Mouse (Mus musculus) heart, embryonic 16.5 days (tissue): ENCODE results near the gene Nfe2. TPM values are rescaled to one million over a fixed set of nuclear protein-coding genes. Genes with fewer than 3 reads are reported as not detected.

Experiments
- ATAC-seq: fragments of 200-750 bp; cut with Nextera tagmentation; replicated peaks from 2 replicates; pipeline ENCODE4 v1.8.0; 2017; ENCODE audit warnings: moderate number of reproducible peaks; ENCODE audit not compliant: insufficient read depth, low FRiP score; ENCODE audit errors: extremely low read depth
- H3K27ac ChIP-seq: fragments of 300-500 bp; sonication (generic); 2 replicates; pipeline ENCODE4 v1.5.1; 2014; ENCODE audit warnings: mild to moderate bottlenecking, low read length, control low read depth, moderate library complexity
- H3K27me3 ChIP-seq: fragments of 300-500 bp; sonication (generic); 2 replicates; pipeline ENCODE4 v1.6.1; 2014; ENCODE audit warnings: low read length, mixed read lengths; ENCODE audit not compliant: control insufficient read depth, insufficient read depth
- H3K36me3 ChIP-seq: fragments of 300-500 bp; sonication (generic); 2 replicates; pipeline ENCODE4 v1.6.1; 2014; ENCODE audit not compliant: control insufficient read depth, insufficient read depth
- H3K4me1 ChIP-seq: fragments of 300-500 bp; sonication (generic); 2 replicates; pipeline ENCODE4 v1.6.1; 2014; ENCODE audit warnings: low read length, mixed read lengths; ENCODE audit not compliant: control insufficient read depth, insufficient read depth
- H3K4me2 ChIP-seq: fragments of 300-500 bp; sonication (generic); 2 replicates; pipeline ENCODE4 v1.6.1; 2014; ENCODE audit warnings: low read depth, mild to moderate bottlenecking, control low read depth, low read length
- H3K4me3 ChIP-seq: fragments of 300-500 bp; sonication (generic); 2 replicates; pipeline ENCODE4 v1.5.1; 2014; ENCODE audit warnings: mild to moderate bottlenecking, control low read depth, low read length
- H3K9ac ChIP-seq: fragments of 300-500 bp; sonication (generic); 2 replicates; pipeline ENCODE4 v1.6.1; 2014; ENCODE audit warnings: low read length, control low read depth
- H3K9me3 ChIP-seq: fragments of 300-500 bp; sonication (generic); replicated peaks from 2 replicates; pipeline ENCODE4 v1.6.1; 2016; ENCODE audit warnings: low read length; ENCODE audit not compliant: control insufficient read depth
- WGBS: fragments of 180-500 bp; shearing (Covaris S2); extraction: QIAGEN DNeasy Blood & Tissue Kit; methylation state at CpG from one replicate; pipeline ENCODE4 v1.1.7; 2014; 5-methylcytosine and 5-hydroxymethylcytosine counted together
- microRNA counts: library from miRNA; unstranded; fragments of <30 nt; microRNA quantifications from one replicate; lab custom pipeline; 2016
- microRNA-seq: library from miRNA; unstranded; fragments of <30 nt; microRNA quantifications from one replicate; pipeline ENCODE4, GENCODE M21; 2017
- polyA plus RNA-seq: library from polyadenylated mRNA; unstranded; fragments of >200 nt; fragmentation: Nextera tagmentation; extraction: Ambion mirVana; gene quantifications from 2 replicates; pipeline ENCODE4 v1.2.1, GENCODE M21; 2015

Gene Nfe2
- polyA plus RNA-seq, 1 experiment from 2014 or later, result 3.9 TPM

DNA sequence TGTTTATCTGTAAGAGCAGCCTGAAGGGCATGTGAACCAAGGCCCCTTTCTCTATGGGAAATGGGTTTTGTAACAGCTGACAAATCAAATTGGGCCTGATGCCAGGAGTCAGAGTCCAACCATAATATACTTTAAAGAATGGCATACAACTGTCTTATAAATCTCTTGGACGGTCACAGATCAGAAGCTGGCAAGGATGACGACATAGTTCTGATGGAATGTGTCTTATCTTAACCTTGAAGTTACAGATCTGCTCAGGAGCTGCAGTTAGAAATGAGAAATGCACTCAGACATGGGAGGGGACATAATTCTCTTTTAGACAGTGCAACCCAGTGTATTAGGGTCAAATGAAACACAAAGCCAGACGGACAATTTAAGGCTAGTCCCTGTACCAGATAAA lies 37.4 kb downstream of the Nfe2 start:
- no peak overlapping the region for H3K4me3 ChIP-seq
- no peaks in the 10 kb centered on the region for H3K36me3 ChIP-seq
- no peaks in the 10 kb centered on the region for H3K27me3 ChIP-seq
- 0 out of 2 replicates have a peak, but pooled peaks have one; percentile 49 for ATAC-seq
- H3K9me3 ChIP-seq, result no peaks in the 10 kb centered on the region
- peaks cover 21% of the 10 kb centered on the region for H3K4me1 ChIP-seq
- 7% methylated on average over 3 of the region's 3 CpGs for WGBS
- no peak overlapping the region for H3K9ac ChIP-seq
- H3K27ac ChIP-seq, result peak overlapping the region; percentile 75
- H3K4me2 ChIP-seq, result no peak overlapping the region

DNA sequence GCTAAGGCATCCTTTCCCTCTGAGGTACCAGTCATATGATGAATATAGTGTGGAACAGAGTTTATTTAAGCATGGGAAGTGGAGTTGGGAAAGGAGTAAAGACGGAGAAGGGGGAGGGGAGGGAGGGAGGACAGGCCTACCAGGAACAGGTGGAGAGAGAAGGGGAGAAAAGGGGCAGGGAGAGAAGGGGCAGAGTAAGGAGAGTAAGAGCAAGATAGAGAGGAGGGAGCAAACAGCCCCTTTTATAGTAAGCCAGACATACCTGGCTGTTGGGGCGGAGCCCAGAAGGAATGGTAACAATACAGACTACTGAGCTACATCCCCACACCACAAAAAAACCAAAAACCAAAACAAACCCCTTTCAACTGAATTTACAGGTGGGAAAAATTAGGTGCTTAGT lies 42.2 kb downstream of the Nfe2 start:
- H3K4me1 ChIP-seq, result peaks cover 28% of the 10 kb centered on the region
- WGBS, result 50% methylated on average over 2 of the region's 2 CpGs
- ATAC-seq, result no peak
- H3K9me3 ChIP-seq, result no peaks in the 10 kb centered on the region
- H3K36me3 ChIP-seq, result peaks cover 11% of the 10 kb centered on the region
- H3K27ac ChIP-seq, result peak overlapping the region; percentile 92
- H3K4me2 ChIP-seq, result peak overlapping the region; percentile 83
- no peaks in the 10 kb centered on the region for H3K27me3 ChIP-seq
- no peak overlapping the region for H3K9ac ChIP-seq
- no peak overlapping the region for H3K4me3 ChIP-seq

DNA sequence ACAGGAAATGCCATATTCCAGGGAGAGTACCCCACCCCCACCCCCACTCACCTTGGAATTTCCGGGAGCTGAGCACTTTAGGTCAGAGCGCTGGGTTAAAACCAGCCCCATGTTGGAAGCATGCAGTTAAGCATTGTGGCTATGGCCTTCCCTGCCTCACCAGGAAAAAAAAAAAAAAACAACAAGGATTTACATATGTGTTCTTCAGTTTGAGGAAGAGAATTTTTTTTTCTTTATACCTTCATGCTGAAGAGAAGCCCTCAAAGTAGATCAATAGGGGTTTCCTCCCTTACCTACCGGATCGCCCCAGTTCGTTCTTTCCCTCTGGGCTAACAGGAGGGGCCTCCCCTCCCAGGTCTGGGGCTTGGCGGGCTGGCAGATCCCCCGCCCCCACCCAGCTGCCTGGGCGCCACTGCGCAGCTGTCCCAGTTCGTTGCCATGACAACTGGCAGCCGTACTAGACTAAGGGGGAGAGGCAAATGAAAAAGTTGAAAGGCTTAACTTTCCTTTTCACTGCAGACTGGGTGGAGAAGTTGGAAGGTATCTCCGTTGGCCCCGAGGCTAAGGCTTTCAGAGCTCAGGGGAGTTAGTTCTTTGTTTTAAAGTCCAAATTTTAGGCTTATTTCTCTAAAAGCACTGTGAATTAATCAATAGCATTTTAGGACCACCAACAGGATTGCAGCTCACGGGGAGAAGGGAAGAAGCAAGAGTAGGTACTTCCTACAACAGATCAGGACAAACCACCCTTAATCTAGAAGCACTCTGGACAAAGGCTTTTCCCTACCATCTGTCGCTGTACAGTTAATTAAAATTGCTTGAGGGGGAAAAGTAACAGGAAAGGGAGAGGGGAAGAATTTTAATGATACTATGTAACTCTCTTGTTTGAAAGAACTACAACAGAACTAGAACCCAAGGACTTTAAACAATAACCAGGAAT lies 43.0 kb downstream of the Nfe2 start:
- Histone ChIP-seq H3K4me1 (peaks cover 23% of the 10 kb centered on the region), H3K27ac (peak overlapping the region; percentile 92), H3K9ac (peak overlapping the region; percentile 72), H3K4me2 (peak overlapping the region; percentile 83), H3K9me3 (no peaks in the 10 kb centered on the region), H3K27me3 (no peaks in the 10 kb centered on the region), H3K4me3 (peak overlapping the region; percentile 57), H3K36me3 (peaks cover 19% of the 10 kb centered on the region)
- WGBS, result 3% methylated on average over 15 of the region's 15 CpGs
- ATAC-seq, result peak; percentile 95

DNA sequence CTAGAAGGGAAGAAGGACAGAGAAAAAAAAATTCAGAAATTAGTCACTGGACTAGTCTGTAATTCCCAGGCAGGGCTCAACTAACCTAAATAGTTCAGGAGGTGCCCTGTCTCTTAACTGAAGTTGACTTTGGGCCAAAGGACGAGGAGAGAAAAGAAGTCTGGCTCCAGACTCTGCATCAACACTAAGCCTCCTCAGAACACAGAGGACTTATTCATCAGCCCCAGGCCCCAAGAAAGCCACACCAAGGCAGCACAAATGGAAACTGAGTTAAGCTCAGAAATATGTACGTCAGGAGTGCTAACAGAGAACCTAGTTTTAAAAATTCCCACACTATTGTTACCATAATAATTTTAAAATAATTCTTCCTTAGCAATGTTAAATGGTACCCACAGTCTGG lies 44.1 kb downstream of the Nfe2 start:
- Histone ChIP-seq H3K4me1 (peaks cover 23% of the 10 kb centered on the region), H3K9ac (peak overlapping the region; percentile 59), H3K27ac (peak overlapping the region; percentile 78), H3K9me3 (no peaks in the 10 kb centered on the region), H3K4me2 (peak overlapping the region; percentile 58), H3K4me3 (peak overlapping the region; percentile 35), H3K27me3 (no peaks in the 10 kb centered on the region), H3K36me3 (peaks cover 25% of the 10 kb centered on the region)
- ATAC-seq, result no peak
- 18% methylated on average over 2 of the region's 2 CpGs for WGBS

DNA sequence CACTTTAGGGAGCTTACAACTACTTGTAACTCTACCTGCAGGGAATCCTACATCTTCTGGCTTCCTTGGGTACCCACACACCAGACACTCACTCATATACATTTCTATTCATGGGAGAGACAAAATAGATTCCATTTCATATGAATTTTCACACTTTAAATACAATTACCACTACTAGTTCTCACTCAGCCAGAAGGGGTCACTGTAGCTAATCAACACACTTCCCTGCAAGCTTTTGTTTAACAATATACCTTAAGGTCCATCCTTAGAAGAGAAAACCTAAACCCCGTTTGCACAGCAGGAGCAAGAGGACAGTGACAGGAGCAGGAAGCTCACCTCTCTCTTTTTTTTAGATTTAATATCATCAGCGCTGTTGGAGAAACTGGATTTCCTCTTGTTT lies 53.0 kb downstream of the Nfe2 start:
- Histone ChIP-seq H3K27ac (no peak overlapping the region), H3K4me2 (no peak overlapping the region), H3K4me1 (peaks cover 21% of the 10 kb centered on the region), H3K9me3 (no peaks in the 10 kb centered on the region), H3K9ac (no peak overlapping the region), H3K36me3 (peaks cover 38% of the 10 kb centered on the region), H3K27me3 (no peaks in the 10 kb centered on the region), H3K4me3 (no peak overlapping the region)
- ATAC-seq, result no peak
- WGBS, result 61% methylated on average over 2 of the region's 2 CpGs

DNA sequence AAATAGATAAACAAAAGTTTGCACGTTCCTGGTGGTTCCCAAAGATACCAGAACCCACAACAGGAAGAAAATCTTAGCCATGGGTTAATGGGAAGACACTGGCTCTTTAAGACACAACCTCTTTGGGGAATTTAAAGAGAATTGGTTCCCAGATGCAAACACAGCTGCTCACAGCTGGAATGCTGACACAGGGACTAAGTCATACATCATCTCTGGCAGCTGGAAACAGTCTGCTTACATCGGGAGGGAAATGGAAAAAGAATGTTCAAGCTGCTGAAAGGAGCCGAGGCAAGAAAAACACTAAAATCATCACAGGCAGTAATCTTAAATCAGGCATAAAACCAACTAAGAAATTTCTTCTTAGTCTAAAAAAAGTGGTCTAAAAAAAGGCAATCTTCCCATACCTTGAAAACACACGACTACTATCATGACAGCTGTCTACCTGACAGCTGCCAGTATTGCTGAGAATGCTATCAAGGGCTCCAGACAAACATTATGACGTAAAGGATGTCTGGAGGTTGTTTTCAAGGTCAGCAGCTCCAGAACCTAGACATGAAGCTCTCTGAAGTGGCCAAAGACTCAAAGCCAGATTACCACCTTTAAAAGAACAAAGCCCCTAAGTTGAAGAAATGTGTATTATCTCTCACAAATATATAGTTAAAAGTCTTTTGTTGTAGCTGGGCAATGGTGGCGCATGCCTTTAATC lies 56.0 kb downstream of the Nfe2 start:
- 0 out of 2 replicates have a peak, but pooled peaks have one; percentile 20 for ATAC-seq
- Histone ChIP-seq H3K9me3 (no peaks in the 10 kb centered on the region), H3K4me1 (peaks cover 23% of the 10 kb centered on the region), H3K36me3 (peaks cover 40% of the 10 kb centered on the region), H3K9ac (no peak overlapping the region), H3K4me3 (no peak overlapping the region), H3K4me2 (no peak overlapping the region), H3K27me3 (no peaks in the 10 kb centered on the region), H3K27ac (peak overlapping the region; percentile 82)
- 28% methylated on average over 6 of the region's 6 CpGs for WGBS

MicroRNA genes within 50 kb of the gene (microRNA counts, 519-probe panel; counts per million panel counts)
- 2,939 counts per million, percentile 75 among the panel's probes with 10 or more counts for microRNA mmu-miR-148b (lab: Ali Mortazavi, UCI)

Small RNA genes within 50 kb of the gene (microRNA-seq; reads per million reads assigned to microRNA genes)
- gene Mir148b, result 158 reads per million, percentile 57 among the genes with 10 or more reads in this experiment

Other genes starting within 250 kb of the Nfe2 start
- gene Hoxc4, start 239.5 kb downstream of the Nfe2 start, polyA plus RNA-seq, result 0.45 TPM in 2 replicates
- 14.9 and 17.1 TPM in 2 replicates for gene Smug1, start 91.3 kb downstream of the Nfe2 start, polyA plus RNA-seq
- gene Cbx5, start 18.6 kb downstream of the Nfe2 start, polyA plus RNA-seq, result 70.4 and 81.2 TPM in 2 replicates
- gene Hnrnpa1, start 18.0 kb downstream of the Nfe2 start, polyA plus RNA-seq, result 344 and 353 TPM in 2 replicates
- 155 and 161 TPM in 2 replicates for gene Copz1, start 14.3 kb upstream of the Nfe2 start, polyA plus RNA-seq
- gene Gpr84, start 52.2 kb upstream of the Nfe2 start, polyA plus RNA-seq, result 0.19 TPM in 1 of 2 replicates, not detected in the other
- 6.5 and 7.5 TPM in 2 replicates for gene Zfp385a, start 81.7 kb upstream of the Nfe2 start, polyA plus RNA-seq
- 64.0 and 72.7 TPM in 2 replicates for gene Itga5, start 108.4 kb upstream of the Nfe2 start, polyA plus RNA-seq
- gene Gtsf1, start 172.1 kb upstream of the Nfe2 start, polyA plus RNA-seq, result 15.3 and 18.5 TPM in 2 replicates
- not detected in 2 replicates for gene Gtsf2, start 190.1 kb upstream of the Nfe2 start, polyA plus RNA-seq
- 3.6 and 7.0 TPM in 2 replicates for gene Nckap1l, start 195.4 kb upstream of the Nfe2 start, polyA plus RNA-seq
- gene Pde1b, start 244.6 kb upstream of the Nfe2 start, polyA plus RNA-seq, result 2.4 and 2.8 TPM in 2 replicates